In genomic region chr16:59685135-59685534, GRCm38 (mm10) we compare ENCODE assay signal across 16 mouse cellular contexts.
"Had no signal": no experiment of that assay in that cellular context is flagged by ENCODE, and none has a peak within 500 bp of the region (broad histone marks: within the 10 kb centered on the region; RNA-seq: fewer than 3 reads in every experiment).

No protein-coding gene starts in this region.

- H3K4me3 ChIP-seq: limb, embryonic 12.5 days; liver, embryonic 13.5 days; lung, embryonic 15.5 days; megakaryocyte, embryonic 14.5 days; midbrain, embryonic 15.5 days; neural tube, embryonic 12.5 days; stomach, embryonic 15.5 days had no signal

- DNase-seq: kidney, adult 18-20 months; kidney, postnatal 10 days; kidney, postnatal 4 days; liver; liver, embryonic 13.5 days; liver, postnatal 0 days; lung, postnatal 14 days; thymus, adult 2 months; thymus, postnatal 25 days had no signal

- H3K27ac ChIP-seq: limb, embryonic 12.5 days; liver, embryonic 13.5 days; lung, embryonic 15.5 days; macrophage; midbrain, embryonic 15.5 days; neural tube, embryonic 12.5 days; stomach, embryonic 15.5 days had no signal
